Mouse (Mus musculus) erythroblast, adult 5-6 weeks (primary cell): Measurements from ENCODE around the gene Elf4. TPM values are rescaled to one million over a fixed set of nuclear protein-coding genes. Genes with fewer than 3 reads are reported as not detected.

Experiments
- ATAC-seq: replicated peaks from 2 replicates; pipeline ENCODE4 v1.8.0; 2016; ENCODE audit warnings: moderate number of reproducible peaks, mild to moderate bottlenecking, moderate TSS enrichment, inconsistent platforms; ENCODE audit not compliant: poor library complexity, low FRiP score, severe bottlenecking
- total RNA-seq, 2 experiments: library from RNA; stranded (forward) in 1 of 2; stranded (reverse) in 1 of 2; fragments of 150-400 nt in 1 of 2; fragments of 200-764, 138-1000 nt in 1 of 2; gene quantifications; 2 replicates each; pipeline versions ENCODE4 v1.2.3 to v1.2.4; 2015 to 2017; ENCODE audit warnings: low replicate concordance in 2 of 2

Elf4 gene
- total RNA-seq (2015; ENCODE audit: low replicate concordance) (24.5 and 26.5 TPM in 2 replicates), total RNA-seq (2017; ENCODE audit: low replicate concordance) (2.9 and 6.3 TPM in 2 replicates)

DNA sequence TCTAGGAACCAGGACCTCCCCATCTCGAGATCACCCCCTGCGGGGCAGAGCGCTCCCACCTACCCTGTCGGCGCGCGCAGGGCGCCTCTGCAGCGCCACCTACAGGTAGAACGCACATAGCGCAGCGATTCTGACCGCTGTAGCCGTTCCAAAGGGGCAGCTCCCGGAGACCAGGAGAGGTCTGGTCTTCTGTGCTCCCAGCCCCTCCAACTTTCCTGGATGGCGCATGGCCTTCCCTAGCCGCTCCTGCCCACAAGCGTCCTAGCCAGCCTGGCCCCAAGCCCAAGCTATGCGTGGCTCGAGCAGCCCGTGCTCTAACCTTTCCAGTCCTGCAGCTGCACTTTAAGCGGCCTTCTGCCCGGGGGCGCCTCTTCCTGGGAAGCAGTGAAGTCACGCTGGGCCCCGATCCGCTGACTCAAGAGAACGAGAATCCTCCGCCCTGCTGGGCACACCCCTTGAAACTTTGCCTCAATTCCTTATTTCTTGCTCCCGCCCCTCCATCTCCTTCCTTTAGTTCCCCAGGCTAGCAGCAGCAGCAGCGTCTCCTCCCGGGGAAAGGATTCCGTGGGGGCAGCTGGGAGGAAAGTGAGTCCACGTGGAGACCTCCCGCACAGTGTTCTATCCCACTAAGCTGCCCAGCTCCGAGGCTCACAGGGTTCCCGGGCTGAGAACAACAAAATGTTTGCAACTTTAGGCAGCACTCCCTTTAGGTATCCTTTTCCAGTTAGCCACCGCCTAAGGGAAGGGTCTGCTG, at the start of gene Elf4:
TSS of gene Elf4 (minus strand) at position 379 of the 754 bp plus-strand sequence.
- ATAC-seq: no peak; the same call in 1 of the 2 replicates

DNA sequence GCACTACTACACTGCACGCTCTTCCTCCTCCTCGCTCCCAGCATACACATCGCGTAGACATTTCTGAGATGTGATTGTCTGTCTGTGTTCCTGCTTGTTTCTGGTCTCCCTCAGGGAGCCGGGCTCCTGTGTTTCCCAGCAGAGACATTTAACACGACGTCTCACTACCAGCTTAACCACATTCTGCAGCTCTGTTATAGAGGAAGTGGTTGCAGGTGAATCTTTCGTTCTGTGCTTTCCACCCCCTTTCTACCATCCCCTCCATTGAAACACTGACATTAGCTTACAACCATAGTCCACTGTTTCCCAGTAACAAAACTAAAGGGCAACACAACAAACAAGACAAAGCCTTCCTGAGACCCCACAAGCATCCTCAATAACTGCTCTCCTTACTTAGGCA, 30.8 kb upstream of the Elf4 start:
- ATAC-seq: no peak

DNA sequence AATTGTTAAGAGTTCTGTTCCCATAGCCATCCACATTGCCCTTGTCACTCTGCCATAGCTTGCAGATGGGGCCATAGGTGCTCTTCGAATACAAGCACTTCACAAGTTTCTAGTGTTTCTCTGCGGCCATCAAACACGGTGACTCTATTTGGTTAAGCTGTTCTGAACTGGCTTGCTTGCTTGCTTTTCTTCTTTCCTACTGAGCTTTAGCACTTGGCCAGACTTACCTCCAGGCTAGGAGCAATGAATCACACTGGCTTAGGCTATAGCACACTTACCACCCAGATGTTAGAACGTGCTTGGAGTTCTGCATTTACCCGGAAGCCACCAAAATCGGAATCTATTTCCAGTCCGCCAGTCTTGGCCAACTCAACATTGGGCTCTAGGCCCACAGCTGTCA, 18.8 kb upstream of the Elf4 start:
- ATAC-seq: no peak

DNA sequence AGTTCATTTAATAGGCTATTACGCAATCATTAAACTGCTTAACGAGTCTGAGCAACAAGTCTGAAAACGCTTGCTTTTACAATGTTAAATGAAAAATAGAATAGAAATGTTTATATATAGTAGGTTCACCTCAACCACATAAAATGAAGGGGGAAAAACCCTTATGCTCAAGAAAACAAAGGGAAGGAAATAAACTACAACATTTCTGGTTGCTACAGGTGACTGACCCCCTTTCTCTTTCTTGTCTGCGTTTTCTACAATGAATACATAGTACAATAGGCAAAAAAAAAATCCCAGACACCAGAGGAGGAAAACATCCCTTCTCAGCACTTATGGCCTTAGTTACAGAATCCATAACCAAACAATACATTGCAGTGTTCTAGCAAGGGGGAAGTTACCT, 18.2 kb upstream of the Elf4 start:
- no peak for ATAC-seq

DNA sequence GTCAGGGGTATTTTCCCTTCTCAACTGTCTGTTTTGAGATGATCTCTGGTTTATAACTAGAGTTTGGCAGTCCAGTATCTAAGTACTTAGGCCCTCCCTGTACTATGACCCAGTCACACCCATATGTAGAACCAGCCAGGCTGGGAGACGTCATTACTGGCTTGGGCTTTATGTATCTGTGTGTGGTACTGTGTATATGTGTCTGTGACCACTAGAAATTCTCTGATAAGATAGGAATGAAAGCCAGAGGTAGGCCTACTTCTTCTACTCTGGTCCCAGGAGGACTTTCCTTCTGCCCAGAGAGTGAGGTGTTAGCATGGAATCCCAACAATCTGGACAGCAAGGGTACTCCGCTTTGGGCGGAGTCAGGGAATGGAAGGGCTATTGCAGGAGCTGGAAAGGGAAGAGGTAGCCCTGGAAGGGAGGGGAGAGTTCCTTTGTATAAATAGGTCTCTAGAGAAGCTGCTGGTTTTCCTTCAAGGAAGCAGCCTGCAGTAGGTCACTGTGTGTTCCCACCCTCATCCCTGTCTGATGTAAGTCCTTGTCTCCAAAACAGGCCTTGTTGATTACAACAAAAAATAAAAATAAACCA, 4.5 kb upstream of the Elf4 start:
- ATAC-seq: no peak

DNA sequence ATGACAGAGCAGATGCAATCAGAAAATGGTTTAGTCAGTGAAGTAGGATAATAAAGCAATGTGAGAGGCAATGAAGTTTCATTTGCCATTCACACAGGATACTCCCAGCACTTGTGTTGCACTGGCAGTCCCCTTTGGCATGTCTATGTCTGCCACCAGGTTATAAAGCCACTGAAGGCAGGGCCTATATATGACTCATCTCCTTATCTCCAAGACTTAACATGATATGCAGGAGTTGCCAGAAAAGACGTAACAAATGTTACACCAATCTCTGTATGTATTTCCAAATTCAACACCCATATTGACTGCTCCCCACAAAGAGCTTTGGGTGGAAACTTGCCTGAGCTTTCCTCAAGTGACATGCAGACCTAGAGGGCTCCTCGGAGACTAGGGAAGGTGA, 3.2 kb upstream of the Elf4 start:
- no peak for ATAC-seq

DNA sequence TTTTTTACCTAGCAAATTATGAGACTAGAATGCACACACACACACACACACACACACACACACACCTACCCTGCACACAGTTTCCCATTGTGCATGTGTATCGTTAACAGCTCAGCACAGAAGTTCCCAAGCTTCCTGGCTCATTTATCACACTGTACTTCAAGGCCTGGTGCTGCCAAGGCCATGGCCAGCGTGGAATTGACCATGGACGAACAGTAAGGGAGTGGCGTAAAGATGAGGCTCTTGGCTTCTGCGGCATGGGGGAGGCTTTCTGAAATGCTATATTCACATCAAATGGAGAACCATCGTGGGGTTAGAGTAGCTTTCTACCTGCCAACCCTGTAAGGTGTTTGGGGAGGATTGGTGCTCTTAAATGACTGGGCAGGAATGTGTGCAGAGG, 1.5 kb upstream of the Elf4 start:
- ATAC-seq: no peak

DNA sequence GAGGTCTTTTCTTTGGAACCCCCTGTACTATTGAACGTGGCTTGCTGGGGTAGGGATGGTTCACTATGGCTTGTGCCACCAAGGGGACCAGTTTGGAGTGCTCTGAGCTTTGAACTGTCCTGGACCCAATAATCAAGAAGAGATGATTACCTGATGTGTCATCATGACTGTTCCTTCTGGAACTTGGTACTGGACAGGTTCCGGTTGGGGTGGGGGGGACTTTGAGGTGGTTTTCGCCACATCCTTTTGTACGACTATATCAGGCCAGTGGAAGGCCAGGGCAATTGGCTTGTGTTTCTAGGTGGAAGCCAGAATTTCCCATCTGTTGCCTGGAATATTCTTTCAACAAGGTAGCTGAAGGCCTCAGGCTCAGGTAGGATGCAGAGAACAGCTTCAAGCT, 704 bp upstream of the Elf4 start:
- ATAC-seq: no peak

DNA sequence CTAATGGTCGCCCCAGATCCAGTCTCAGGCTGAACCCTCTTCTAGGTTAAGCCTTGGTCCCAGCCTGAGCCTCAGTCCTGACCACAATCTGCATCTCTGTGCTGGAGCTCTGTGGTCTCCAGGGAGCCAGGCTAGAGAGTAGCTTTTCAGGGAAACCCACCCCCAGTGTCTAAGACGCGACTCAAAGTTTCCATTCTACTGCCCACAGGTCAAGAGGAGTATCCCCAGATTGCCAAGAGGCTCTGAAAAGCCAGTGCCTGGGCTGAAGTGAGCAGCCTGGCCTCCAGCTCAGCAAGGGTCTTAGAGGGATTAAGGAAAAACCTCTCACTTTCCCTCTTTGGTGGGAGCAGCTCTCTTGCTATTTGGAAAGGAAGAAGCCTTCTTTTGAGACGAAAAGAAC, 635 bp downstream of the Elf4 start:
- ATAC-seq: no peak

DNA sequence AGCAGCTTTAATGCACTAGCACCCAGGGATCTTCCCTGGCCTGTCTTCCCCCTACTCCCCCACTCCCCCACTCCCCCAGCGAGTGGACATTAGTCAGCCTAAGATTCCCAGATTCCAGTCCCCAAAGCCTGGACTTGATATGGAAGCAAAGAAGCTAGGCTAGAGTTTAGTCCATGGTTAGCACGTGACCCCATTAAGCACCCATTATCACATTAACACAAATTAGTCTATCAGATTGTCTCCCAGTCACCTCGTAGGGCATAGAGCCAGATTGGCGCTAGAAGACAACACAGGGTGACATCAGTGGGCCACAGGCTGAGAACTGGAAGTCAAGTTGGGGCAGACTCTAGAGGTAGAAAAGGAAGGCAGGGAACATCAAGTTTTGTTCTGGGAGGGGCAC, 1.9 kb downstream of the Elf4 start:
- no peak for ATAC-seq

DNA sequence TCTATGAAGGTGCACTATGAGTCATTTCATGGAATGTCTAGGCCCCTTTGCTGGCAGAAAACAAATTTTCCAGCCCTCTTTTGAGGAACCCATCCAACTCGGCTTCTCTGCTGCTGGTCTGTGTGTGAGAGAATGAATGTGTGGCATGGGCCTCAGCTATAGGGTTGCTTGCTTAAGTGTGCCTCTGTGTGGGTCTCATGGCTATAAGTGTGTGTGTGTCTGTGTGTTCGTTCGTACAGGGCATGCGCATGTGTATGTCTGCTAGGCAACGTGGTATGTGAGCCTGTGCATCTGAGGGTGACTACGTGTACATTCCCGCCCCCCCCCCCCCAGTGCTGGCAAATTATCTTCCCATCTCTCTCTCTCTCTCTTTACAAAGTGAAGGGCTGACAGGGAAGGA, 2.4 kb downstream of the Elf4 start:
- ATAC-seq: no peak

DNA sequence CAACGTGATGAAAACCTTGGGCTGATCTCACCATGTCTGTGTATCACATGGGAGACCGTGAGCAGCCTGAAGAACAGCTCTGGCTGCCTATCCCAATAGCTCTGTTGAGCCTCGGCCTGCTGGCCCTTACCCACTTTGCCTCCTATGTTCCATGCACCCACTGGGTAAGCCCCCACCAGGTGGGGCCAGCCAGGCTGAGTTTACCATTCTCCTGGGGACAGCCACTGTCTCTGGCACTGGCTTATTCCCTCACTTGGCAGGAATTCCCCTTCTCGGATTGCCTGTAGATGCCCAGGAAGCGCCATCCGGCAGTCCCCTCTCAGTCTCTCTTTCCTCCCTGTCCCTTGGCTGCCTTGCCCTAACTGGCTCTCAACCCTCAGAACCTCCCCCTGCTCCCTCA, 6.0 kb downstream of the Elf4 start:
- no peak for ATAC-seq

DNA sequence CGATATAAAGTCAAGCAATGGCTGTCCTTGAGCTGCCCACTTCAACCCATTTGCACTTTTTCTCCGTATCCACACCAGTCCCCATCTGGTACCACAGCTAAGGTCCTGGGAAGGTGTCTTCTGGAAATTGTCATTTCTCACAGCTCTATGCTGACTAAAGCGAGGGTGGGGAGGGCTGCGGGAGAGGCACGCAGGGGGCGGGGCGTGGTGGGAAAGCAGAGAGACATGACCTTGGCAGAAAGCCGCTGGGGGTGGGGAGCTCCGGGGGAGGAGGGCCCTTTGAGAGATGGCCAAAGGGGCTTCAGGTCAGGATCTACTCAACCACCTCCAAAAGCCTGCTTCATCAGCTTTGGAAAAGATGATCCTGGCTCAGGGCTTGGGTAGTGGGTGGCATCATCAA, 7.9 kb downstream of the Elf4 start:
- no peak for ATAC-seq

DNA sequence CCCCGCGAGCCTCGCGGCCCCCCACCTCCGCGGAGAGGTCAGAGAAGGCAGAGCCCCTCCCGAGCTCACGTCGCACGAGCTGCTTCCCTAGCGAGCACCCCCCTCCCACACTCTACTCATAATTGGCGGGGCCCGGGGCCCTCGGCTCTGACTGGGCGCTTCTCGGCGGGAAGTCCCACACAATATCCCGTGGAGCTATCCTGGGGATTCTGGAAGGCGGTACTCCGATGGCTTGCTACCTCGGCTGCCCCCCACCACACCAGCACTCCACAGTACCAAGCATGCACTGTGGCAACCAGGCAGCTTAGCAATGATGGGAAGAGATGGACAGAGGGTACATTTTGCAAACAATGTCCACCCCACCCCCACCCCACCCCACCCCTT, 8.4 kb downstream of the Elf4 start:
- ATAC-seq: no peak

DNA sequence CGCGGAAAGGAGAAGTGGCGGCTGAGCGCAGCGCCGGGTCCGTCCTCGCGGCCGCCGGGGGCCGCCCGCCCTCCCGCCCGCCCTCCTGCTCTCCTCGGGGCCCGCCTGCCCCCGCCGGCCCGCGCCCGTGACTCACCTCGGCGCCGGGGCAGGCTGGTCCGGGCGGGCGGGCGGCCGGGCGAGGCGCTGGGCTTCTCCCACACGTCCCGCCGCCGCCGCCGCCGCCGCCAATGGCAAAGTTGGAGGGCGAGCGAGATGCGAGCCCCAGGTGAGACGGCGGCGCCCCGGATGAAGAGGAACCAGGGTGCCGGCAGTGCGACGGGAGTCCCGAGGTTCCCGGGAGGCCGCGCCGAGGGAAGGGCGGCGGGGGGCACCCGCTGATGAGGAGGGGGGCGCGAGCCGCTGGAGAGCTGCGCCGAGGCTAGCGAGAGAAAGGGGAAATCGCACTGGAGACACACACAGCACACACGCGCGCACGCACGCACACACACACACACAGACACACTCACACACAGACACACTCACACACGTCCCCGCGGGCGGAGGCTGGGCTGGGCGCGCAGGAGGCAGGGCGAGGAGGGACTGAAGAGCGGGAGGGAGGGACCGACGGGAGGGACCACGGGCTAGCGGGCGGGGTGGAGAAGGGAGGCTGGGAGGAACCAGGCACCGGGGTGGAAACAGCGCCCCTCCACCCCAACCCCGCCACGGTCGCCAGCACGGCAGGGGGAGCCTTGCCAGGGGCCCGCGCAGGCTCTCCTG, 9.0 kb downstream of the Elf4 start:
- peak; percentile 90 for ATAC-seq

DNA sequence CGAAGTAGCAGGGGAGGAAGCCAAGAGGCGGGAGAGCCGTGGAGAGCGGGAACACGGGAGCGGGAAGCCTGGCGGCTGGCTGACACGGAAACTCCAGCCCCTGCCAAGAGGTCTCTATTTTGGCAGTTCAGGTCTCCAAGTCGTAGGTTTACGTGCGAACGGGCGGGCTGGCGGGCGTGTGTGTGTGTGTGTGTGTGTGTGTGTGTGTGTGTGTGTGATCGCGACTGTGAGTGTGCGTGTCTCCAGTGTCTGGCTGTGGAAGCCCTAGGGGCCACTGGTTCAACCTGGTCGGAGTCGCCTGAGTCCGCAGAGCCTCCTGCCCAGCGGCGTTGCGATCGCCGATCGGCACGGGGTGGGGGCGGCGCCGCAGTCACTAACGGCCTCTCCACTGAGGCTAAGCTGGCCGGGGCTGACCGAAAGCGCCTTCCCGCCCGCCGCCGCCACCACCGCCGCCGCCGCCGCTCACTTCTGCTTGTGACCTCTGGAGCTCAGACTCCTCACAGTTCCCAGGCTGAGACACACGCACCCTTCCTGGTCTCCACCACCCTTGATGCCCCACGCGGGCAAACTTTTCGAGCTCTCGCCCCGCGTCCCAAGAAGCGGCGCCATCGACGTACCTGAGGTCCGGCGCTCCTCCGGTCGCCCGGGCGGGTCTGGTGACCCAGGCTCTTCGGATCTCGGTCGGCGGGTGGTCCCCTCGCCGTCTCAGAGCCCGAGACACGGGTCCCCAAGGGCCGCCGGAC, 9.8 kb downstream of the Elf4 start:
- peak; percentile 33; the same call in 1 of the 2 replicates for ATAC-seq

DNA sequence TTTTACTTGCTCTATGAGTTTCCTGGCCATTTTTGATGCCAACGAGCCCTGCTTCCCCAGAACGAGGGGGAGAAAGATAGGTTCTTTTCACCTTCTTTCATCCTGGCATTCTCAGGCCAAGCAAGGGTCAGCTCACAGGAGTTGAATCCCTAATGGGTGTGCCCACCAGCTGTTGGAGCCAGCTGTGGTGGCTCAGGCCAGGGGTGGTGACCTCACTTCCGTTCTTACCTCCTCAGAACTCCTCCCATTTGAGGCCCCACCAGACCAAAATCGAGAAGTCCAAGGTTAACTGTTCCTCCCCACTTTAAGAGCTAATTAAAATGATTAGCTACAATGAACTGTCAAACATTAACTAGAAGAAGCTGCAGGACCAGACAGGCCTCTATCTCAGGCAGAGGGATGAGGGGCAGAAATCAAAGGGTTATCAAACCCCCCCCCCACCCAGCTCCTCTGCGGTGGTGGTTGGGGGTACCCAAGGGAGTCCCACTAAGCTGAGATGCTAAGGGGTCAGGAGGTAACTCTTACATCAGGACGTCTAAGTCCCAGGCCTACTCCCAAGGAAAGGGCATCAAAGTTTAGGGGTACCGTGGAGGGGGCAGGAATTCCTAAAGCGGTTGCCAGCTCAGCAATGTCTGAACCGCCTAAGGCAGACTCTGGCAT, 10.6 kb downstream of the Elf4 start:
- ATAC-seq: no peak

DNA sequence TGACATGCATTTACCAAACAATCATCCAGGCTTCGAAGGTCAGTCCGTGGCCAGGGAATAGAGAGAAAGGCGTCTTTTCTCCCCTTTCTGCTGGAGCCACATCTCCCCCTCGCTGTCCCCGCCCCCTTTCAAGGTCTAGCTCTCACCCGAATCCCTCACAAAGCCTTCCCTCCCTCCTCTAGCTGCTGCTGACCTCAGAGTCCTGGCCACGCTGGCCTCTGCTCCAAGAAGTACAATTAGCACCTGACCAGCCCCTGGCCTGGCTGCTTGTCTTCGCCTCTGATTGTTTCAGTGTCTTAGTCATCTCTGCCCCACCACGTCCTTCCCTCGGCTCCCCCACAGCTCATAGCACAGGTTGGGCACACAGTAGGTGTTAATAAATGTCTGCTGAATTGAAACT, 13.3 kb downstream of the Elf4 start:
- no peak for ATAC-seq

DNA sequence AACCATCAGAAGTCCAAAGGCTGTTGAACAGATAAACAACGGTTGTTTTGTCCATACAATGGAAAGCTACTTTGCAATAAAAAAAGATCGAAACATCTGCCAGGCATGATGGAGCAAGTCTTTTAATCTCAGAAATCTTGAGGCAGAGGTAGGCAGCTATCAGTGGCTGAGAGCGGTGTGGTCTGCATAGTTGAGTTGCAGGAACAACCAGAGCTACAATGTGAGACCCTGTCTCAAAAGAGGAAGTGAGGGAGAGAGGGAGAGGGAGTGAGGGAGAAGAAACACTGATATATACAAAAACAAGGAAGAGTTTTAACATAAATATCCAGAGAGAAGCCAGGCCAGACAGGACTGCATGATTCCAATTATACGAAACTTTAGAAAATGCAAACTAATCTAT, 18.3 kb downstream of the Elf4 start:
- no peak for ATAC-seq

DNA sequence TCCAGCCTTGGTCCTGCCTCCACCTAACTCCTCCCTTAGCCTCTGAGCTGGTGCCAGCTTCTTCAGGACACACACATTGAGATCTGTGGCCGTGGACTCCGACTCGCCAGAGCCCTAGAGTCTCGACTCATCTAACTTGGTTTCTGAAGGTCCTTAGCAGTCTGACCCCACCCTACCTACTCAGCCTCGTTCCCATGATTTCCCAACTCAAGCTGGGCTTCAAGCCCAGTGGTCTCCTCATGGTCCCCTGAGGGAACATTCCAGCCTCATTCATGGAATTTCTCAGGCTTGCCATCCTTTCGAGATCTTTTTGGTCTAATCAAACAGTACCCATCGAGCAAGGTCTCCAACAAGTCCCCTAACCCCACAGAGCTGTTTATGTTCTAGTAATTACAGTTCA, 21.0 kb downstream of the Elf4 start:
- ATAC-seq: no peak
